Mouse (Mus musculus): ENCODE results near the gene Fbxl19.
"Not testable (repeated sequence)": the region's sequence is repeated elsewhere in the genome, so short reads cannot be mapped to it uniquely, and the experiment has no call there.

The Fbxl19 gene

DNA sequence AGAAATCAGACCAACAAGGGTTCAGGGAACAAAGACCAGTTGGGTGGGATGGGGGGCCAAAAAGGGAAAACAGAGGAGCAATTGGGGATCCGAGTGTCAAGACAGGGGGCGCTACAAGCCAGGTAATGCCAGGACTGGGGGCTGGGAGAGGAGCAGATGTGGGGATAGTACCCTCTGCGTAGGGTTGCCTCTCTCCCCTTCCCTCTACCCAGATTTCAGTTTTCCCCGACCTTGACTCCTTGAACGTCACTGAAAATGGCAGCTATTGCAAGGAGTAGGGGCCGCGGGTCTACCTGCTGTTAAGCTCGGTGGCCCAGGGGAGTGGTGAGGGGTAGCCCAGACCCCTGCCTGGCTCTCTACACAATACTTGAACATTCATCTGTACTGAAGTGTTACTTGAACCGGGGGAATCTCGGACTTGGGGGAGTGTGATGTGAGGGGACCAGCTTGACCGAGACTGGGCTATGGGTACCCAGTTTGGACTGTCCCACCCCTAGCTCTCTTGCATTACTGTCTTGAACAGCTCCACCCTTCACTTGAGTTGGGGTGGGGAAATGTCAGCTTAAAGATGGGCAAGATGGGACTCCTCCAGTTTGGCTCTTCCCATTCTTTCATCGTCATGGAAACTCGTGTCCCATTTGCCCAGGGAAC is 24.1 kb downstream of the Fbxl19 start:
- no peak for DNase-seq (ENCODE audit: low spot score in 2 of 2)

DNA sequence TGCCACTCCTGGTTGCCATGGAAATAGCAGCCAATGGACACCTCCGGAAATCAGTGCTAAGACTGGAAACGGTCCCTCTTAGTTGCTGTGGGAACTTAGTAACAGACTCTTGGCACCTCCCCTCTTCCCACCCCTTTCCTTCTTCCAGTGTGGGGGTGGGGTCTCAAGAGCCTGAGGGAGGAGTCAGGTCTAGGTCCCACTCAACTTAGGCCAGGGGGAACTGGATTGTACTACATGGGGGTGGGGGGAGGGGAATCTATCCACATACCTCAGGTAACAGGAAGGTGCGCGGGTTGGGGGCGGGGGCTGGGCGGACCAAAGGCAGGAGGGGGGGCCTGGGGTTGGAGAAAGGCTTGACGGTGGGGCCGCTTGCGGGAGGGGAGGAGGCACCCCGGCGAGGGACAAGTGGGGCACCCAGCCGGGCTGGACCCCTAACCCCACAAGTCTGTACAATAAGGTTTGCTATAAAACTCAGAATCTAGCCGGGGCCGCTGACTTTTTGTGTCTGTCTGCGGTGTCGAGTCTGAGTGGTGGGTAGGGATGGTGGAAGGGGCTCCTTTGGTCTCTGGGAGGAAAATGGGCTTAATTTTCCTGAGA is 24.8 kb downstream of the Fbxl19 start:
- peak; percentile 33 to 54 for DNase-seq (ENCODE audit: low spot score in 2 of 2)

DNA sequence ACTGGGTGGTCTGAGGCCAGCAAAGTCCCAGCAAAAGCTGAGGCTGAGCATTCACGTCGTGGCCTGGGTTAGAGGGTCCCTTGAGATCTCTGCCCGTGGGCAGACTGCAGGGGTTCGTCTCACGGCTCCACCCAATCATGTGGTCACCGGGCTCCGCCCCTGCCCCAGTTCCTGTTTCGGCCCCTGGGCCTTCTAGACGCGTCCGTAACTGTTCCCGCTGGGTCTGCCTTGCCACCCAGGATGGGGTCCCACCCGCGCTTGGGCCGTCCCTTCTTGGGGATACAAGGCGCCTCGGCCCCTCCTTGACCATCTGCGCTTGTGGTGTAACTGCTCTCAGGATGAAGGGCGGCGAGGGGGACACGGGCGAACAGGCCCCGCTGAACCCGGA is 25.3 kb downstream of the Fbxl19 start, which contains the start of gene Orai3:
Orai3 (plus strand) TSS at position 165 of the 388 bp plus-strand sequence.
- peak; percentile 73 to 80 for DNase-seq (ENCODE audit: low spot score in 2 of 2)

DNA sequence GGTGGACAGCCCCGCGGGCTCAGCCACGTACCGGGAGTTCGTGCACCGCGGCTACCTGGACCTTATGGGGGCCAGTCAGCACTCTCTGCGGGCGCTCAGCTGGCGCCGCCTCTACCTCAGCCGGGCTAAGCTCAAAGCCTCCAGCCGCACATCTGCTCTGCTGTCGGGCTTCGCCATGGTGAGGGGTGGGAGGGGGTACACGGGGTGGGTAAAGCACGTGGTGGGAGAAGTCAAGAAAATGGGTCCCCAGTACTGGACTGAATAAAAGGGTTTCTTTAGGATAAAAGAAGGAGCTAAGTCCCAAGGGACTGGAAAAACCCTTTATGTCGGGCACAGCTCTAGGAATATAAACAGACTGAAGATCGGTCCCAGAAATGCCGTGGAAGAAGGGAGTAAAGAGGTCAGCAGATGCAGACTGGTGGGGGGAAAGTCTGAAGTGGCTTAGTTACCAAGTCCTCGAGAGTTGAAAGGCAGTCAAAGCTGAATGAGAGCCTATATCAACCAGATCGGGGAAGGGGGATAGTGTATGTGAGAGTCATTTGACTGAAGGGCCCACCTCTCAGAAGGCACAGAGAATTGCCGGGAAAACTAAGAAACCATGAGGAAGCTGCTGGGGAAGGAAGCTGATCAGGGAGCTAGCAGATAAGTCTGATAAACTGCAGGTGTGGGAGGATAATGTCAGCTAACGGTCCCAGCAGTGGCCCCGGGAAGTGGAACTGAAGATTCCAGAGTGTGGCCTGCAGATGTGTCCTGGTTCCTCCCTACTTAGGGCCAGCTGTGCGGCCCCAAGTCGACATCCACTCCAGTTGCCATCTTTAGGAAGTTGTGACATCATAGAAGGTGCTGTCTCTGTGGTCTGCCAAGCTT is 25.9 kb downstream of the Fbxl19 start:
- DNase-seq (ENCODE audit: low spot score in 2 of 2), result no peak

DNA sequence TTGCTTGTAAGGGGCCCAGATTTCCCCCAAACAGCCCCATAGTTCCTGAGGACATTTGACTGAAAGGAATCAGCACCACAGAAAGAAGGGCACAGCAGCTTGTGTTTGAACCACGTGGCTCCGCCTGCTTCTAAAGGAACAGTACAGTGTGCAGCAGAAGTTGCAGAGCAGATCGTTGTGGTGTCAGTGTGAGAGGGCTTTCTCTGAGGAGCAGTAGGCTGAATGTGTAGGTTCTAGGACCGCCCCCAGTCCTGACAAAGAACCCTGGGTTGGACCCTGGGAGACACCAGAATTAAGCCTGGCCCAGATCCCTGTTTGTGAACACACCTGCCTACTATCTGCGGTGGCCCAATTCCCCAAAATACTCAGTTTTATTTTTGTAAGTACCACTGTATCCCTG is 26.9 kb downstream of the Fbxl19 start:
- DNase-seq (ENCODE audit: low spot score in 2 of 2), result no peak

DNA sequence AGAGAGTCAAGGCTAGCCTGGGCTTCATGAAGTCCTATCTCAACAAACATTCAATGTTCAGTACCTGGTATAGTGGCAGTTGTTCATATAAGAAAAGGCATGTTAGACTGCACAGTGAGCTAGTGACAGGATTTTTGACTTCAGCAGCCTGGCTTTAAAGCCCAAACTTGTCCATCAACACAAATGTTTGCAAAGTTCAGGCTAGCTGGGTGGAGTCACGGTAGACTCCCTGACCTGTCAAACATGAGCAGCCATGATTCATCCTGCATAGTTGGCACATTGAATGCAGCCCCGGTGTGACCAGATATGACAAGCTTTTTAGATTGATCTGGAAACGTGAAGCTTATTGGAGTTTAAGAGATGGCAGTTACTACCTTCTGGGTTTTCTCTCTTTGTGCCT is 27.7 kb downstream of the Fbxl19 start:
- no peak for DNase-seq (ENCODE audit: low spot score in 2 of 2)

DNA sequence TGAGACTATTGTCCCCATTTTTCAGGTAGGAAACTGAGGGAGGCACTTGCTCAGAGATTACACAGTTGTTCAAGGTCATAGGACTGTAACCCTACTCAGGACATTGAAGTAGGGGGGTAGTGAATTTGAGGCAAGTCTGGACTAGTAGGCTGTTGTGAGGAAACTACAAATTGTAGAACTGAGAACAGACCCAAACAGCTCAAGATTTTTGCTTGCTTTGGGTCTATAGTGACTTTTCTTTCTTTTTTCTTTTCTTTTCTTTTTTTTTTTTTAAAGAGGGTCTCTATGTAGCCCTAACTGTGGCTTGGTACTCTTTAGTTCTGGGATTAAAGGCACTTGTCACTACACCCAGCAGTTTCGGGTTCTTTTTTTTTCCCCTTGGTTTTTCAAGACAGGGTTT is 28.2 kb downstream of the Fbxl19 start:
- DNase-seq (ENCODE audit: low spot score in 2 of 2), result no peak

DNA sequence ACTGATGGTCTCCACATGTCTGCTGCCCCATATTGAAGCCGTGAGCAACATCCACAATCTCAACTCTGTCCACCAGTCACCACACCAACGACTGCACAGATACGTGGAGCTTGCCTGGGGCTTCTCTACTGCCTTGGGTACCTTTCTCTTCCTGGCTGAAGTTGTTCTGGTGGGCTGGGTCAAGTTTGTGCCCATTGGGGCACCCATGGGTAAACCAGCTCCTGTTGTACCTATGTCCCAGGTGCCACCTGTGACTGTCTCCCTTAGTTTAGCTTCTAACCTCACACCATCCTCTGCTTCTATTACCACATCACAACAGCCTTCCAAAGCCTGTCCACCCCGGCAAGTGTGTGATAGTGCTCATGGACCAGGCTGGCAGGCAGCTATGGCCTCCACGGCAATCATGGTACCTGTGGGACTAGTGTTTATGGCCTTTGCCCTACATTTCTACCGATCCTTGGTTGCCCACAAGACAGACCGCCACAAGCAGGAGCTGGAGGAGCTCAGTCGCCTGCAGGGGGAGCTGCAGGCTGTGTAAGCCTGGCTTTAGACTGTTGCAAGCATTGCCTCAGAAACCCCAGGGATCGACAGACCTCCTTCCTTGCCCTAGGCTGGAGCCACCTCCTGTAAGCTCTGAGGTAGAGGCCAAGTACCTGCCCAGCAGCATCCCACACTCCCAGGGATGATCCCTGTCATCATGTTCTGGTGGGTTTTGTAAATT is 29.5 kb downstream of the Fbxl19 start:
- peak; percentile 49 to 67 for DNase-seq (ENCODE audit: low spot score in 2 of 2)

DNA sequence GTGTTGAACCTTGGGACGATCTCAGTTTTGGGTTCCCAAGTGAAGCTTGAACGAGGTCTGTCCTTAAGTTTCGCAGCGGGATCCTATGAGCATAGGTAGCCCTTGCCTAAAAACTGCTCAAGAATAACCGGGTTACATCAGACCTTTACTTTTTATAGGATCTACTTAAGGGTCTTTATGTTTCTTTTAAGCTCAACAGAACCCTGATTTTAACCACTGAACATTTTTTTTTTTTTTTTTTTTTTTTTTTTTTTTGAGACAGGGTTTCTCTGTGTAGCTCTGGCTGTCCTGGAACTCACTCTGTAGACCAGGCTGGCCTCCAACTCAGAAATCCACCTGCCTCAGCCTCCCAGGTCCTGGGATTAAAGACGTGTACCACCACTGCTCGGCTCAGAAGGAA is 31.5 kb downstream of the Fbxl19 start:
- DNase-seq (ENCODE audit: low spot score in 2 of 2), result not testable (repeated sequence)

DNA sequence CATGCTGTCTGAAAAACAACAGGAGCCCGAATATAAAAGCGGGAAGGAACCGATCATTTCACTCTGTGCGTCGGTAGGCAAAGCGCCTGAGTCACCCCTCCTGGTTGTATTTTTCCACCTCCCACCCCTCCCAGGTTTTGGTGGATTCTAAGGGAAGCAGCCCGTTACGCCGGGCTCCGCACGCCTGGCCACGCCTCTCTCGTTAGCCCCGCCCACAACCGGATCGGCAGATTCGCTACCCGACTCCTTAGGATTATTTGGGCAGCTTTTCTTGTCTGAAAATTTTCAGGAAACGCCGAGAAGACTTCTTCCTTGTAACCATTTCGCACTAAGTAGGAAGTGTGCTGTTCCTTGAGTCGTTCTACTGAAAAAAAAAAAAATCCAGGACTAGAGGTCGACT is 32.1 kb downstream of the Fbxl19 start, which contains the start of gene Setd1a:
Setd1a (plus strand) TSS at position 245 of the 400 bp plus-strand sequence.
- DNase-seq (ENCODE audit: low spot score in 2 of 2), result peak; percentile 74 to 85

DNA sequence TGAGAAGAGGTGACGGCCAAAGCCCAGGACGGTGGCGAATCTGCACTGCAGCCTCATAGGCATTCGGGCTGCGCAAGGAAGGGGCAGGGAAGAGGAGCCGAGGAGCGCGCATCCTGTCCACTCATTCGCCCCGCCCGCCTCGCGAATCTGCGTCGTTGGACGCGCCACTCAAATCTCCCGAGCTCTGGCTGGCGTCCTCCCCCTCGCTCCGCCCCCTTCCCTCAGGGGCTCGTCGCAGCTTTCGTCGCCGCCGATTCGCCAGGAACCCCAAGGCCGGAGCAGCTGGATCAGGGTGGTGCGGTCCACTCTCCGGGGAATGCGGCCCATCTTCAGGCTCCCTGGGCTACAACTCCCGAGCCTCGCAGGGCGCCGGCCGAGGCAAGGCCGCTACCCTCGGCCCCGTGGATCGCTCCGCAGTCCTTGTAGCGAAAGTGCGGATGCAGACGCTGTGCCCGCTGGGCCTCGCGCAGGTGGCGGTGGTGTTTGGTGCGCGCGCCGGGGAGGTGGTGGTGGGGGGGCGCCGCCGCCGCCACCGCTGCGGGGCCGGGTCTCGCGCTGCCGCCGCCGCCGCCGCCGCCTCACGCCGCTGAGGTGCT is 32.6 kb downstream of the Fbxl19 start:
- peak; percentile 92 to 94 for DNase-seq (ENCODE audit: low spot score in 2 of 2)

DNA sequence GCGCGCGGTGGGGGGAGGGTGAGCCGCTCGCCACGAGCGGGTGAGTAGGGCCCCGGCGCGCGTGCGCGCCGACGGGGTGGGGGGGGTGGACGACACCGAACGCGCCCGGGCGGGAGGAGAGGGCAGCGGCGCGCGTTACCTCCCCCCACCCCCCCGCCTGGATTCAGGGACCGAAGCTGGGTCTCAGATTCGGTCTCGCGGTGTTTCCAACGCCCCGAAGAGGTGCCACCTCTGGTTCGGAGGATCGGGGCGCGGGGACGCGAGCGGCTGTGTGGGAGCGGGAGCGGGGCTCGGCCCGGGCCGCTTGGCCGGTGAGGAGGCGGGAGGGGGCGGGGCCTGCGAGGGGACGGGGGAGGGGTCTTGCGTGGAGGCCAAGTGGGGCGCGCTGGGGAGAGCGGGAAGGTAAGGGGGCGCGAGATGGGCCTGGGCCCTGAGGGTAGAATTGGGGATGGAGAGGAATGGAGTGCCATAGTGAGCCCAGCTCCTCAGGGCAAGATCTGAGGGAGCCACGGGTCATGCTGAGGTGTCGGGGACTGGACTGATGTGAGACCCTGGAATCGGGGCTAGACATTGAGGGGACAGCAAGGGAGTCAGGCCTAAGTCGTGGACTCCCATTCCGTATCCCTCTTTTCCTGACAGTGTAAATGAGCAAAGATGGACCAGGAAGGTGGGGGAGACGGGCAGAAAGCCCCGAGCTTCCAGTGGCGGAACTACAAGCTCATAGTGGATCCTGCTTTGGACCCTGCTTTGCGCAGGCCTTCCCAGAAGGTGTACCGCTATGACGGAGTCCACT is 33.3 kb downstream of the Fbxl19 start:
- peak in 1 of 2 experiments; percentile 46 for DNase-seq (ENCODE audit: low spot score in 2 of 2)

DNA sequence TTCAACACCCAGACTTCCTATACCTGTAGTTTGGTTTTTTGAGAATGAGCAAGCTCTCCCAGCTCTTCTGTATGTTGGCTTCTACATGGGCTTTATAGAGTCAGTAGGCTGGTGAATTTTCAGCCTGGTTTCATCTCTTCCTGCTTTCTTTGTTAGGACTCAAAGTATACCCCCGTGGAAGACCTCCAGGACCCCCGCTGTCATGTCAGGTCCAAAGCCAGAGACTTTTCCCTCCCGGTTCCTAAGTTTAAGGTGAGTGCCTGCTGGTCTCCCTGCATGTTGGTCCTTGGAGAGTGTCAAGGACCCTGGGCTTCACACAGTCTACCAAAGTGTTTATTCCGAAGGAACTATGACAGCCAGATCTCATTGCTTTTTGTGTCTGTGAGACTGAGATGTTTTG is 34.0 kb downstream of the Fbxl19 start:
- no peak for DNase-seq (ENCODE audit: low spot score in 2 of 2)

DNA sequence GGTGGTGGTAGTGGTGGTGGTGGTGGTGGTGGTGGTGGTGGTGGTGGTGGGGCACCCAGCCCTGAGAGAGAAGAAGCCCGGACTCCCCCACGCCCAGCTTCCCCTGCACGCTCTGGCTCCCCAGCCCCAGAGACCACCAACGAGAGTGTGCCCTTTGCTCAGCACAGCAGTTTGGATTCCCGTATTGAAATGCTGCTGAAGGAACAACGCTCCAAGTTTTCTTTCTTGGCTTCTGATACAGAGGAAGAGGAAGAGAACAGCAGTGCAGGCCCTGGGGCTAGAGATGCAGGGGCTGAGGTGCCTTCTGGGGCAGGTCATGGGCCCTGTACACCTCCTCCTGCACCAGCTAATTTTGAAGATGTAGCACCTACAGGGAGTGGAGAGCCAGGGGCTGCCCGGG is 41.0 kb downstream of the Fbxl19 start, which contains the start of gene Gm49388:
Gm49388 (plus strand) TSS at position 301 of the 400 bp plus-strand sequence.
- no peak for DNase-seq (ENCODE audit: low spot score in 2 of 2)

DNA sequence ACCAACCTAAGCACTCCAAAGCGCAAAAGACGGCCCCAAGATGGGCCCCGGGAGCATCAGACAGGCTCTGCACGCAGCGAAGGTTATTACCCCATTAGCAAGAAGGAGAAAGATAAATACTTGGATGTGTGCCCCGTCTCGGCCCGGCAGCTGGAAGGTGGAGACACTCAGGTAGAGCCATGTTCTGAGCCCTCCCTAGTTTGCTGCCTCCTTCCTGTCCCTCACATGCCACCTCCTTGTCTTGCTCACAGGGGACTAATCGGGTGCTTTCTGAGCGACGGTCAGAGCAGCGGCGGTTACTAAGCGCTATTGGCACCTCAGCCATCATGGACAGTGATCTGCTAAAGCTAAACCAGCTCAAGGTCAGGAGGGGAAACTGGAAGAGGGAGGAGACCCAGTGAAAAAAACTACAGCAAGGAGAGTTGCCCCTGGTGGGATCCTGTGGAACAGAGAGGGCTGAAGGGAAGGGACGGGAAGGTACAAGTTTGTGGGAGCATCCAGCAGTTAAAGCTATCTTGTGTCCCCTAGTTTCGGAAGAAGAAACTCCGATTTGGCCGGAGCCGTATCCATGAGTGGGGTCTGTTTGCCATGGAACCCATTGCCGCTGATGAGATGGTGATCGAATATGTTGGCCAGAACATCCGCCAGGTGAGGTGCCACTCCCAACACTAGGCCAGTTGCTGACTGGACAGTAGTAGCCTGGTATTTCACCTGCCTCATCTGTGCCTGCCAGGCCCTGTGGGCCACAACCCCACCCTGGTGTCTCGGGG is 52.9 kb downstream of the Fbxl19 start:
- no peak for DNase-seq (ENCODE audit: low spot score in 2 of 2)

DNA sequence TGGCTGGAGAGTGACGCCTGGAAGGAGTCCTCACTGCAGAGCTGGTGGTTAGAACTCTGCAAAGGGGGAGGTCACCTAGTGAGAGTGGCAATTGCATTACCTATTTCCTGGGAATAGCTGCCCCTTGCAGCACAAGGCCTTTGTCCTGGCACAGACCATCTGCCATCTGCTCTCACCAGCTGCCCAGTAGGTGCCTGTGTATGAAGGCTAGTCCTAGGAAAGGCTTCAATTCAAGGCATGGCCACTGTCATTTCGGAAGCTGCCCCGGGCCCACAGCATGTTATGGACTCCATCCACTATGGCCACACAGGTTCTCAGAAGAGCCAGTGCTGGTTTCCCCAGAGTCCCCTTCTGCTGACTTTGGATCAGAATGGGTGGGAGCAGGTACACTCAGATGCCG is 54.2 kb downstream of the Fbxl19 start:
- DNase-seq (ENCODE audit: low spot score in 2 of 2), result no peak

DNA sequence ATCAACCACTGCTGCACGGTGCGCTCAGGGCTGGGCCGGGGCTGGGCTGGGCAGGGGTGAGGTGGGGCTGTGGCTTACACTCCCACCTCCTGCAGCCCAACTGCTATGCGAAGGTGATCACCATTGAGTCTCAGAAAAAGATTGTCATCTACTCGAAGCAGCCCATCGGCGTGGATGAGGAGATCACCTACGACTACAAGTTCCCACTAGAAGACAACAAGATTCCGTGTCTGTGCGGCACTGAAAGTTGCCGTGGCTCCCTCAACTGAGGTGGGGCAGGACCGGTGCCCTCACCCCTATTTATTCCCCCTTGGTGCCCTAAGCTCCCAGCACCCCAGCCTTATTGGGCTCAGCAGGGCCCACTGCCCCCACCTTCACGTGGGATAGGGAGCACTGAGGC is 54.9 kb downstream of the Fbxl19 start:
- DNase-seq (ENCODE audit: low spot score in 2 of 2), result no peak

DNA sequence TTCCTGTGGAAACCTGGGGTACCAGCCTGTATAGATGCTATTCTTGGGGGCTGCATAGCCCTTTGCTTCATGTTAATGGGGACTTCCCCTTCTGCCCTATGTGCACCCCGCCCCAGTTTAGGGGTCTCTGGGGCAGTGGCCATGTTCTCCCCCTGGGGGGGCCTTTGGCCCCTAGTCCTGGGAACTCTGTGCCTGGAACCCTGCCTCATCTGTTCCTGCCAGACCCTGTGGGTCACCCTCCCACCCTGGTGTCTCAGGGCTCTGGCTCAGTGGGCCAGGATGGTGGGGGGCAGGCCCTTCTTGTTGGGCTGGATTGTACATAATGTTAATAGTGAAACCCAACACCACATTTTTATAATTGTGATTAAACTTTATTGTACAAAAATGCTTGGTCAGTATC is 55.4 kb downstream of the Fbxl19 start:
- DNase-seq (ENCODE audit: low spot score in 2 of 2), result no peak

DNA sequence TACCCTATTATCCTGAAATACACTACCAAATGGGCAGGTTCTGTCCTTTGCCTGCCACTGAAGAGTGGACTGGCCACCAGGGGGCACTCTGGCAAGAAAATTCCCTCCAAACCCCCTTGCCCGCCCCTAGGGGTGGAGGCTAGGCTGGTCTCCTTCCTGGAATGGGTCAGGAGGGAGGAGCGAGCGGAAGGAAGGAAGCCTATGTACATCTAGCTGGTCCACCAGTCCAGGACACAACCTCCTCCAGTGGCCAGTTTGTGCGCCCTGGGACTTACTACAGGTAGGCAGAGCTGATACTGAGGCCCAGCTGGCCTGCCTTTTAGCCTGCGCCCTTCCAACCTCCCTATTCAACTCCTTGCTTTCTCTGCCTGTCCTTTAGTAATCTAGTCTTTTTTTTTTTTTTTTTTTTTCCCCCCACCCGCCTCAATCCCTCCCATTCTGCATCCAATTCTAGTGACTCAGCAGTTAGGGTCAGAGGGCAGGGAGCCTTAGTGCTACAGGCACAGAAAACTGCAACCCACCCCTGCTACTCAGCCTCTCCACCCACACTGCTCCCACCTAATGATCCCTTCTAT is 56.2 kb downstream of the Fbxl19 start, which contains the start of gene Hsd3b7:
Hsd3b7 (plus strand) TSS at position 170 of the 575 bp plus-strand sequence.
- DNase-seq (ENCODE audit: low spot score in 2 of 2), result peak; percentile 61 to 74
